Mouse (Mus musculus): ENCODE results near the gene Rnf185. TPM values are rescaled to one million over a fixed set of nuclear protein-coding genes. Genes with fewer than 3 reads are reported as not detected.

Rnf185 gene
- polyA plus RNA-seq, 1 experiment, result not detected

DNA sequence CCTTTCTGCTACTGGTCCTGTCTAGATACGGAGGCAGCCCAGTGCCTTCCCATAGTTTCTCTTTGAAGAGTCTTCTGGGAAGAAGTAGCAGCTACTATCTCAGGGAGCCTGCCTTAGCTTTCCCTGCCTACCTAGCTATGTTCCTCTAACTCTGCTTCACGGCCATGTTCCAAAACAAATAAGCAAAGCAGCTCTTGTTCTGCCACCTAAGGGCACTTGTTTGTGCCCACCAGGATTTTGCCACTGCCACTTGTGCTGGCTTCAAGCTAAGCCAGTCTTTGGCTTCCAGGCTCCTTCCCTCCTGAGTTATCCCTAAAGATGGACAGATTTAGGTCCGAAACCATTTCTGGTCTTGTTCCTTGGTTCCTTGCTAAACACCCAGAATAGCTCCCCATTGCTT lies 40.1 kb downstream of the Rnf185 start:
- H3K4me1 ChIP-seq (ENCODE audit: control insufficient read depth, insufficient read depth, low read length), result peaks cover 6% of the 10 kb centered on the region
- H3K27ac ChIP-seq (ENCODE audit: insufficient read depth, low read depth, low read length), result no peak overlapping the region
- 87% methylated on average over 3 of the region's 3 CpGs for WGBS
- TF ChIP-seq CTCF (IDR thresholded peaks at IDR 0.05; ENCODE audit: insufficient read depth, low read depth, low read length), result no peak
- TF ChIP-seq POLR2A (IDR thresholded peaks at IDR 0.05; ENCODE audit: insufficient read depth, low read depth, low read length), result no peak
- no peak overlapping the region for H3K4me3 ChIP-seq (ENCODE audit: insufficient read depth, low read depth, low read length)

DNA sequence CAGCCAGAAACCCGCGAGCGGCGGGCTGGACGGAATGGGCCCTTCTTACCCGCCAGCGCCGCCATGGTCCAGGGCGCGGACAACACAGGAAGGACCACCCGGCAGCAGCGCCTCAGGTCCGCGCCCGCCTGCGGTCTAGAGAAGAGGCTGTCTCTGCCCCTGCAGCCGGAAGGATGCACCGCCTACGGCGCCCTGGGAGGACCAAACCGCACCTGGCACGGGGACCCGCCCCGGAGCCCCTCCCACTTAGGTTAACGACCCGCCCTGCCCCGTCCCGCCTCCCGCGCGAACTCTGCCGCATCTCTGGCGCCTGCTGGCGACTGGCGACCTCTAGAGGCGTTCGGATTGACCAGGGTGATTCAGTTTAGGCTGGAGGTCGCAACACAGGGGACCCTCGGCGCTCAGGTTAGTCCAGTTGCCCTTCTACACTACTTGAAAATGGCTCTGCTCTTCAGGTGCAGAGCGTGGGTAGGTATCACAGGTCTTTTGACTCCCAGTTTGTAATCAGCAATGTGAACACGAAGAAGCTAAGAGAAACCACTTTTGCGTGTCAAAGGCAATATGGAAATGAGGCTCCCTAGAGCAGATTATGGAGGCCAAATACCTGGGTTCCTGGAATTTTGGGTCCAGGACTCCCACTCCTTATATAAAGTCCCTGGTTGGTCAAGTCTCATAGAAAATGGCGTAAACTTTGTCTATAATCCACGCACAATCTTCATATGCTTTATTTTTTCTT lies 43.0 kb downstream of the Rnf185 start, which contains the start of gene Limk2:
Gene Limk2 (minus strand): TSS at position 193 of the 736 bp plus-strand sequence.
- H3K4me1 ChIP-seq (ENCODE audit: control insufficient read depth, insufficient read depth, low read length), result peaks cover 6% of the 10 kb centered on the region
- H3K4me3 ChIP-seq (ENCODE audit: insufficient read depth, low read depth, low read length), result peak within 1 kb of the TSS; percentile 90
- TF ChIP-seq POLR2A (IDR thresholded peaks at IDR 0.05; ENCODE audit: insufficient read depth, low read depth, low read length) (0 out of 2 replicates have a peak, but pooled peaks have one; percentile 13), CTCF (IDR thresholded peaks at IDR 0.05; ENCODE audit: insufficient read depth, low read depth, low read length) (peak; percentile 91)
- H3K27ac ChIP-seq (ENCODE audit: insufficient read depth, low read depth, low read length), result peak within 1 kb of the TSS; percentile 45
- 3% methylated on average over 45 of the region's 45 CpGs for WGBS

DNA sequence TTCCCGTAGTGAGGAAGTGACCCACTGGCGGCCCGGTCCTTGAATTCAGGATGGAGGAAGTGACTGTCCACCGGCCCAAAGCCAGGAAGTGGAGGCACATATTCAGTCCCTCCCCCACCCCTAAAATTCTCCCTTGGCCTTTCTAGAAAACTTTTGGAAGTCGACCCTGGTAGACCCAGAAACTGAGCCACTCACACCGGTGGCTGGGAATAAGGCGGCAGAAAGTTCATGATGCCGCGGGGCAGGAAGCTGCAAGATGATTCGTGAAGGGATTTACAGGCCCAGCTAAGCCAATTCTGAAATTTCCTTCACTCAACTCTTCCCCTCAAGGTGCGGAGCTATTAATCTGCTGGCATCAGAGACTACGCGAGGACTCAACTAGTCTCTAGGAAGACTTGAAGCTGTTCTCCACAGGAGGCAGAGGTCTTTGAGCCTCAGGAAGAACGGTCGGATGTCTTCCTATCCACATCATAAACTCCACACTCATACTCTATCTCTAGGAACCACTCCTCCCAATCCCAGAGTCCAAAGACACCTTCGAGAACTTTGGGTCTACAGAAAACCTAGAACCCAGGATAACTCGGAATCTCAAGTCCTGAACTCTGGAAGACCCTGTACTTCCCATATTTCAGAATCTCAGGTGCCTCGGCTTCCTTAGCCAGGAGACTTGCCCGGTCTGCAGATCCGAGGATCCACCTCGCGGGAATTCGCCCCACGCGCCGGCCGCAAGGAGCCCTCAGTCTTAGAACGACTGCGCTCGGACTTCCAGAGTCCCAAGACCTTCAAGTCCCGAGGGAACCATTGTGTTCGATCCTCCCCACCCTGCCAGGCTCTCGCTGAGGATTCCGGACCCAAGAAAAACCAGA lies 43.8 kb downstream of the Rnf185 start:
- H3K4me3 ChIP-seq (ENCODE audit: insufficient read depth, low read depth, low read length), result peak overlapping the region; percentile 90
- peaks cover 6% of the 10 kb centered on the region for H3K4me1 ChIP-seq (ENCODE audit: control insufficient read depth, insufficient read depth, low read length)
- peak overlapping the region; percentile 19; the same call in 1 of the 2 replicates for H3K27ac ChIP-seq (ENCODE audit: insufficient read depth, low read depth, low read length)
- WGBS, result 11% methylated on average over 34 of the region's 34 CpGs
- TF ChIP-seq POLR2A (IDR thresholded peaks at IDR 0.05; ENCODE audit: insufficient read depth, low read depth, low read length) (no peak), CTCF (IDR thresholded peaks at IDR 0.05; ENCODE audit: insufficient read depth, low read depth, low read length) (no peak)

DNA sequence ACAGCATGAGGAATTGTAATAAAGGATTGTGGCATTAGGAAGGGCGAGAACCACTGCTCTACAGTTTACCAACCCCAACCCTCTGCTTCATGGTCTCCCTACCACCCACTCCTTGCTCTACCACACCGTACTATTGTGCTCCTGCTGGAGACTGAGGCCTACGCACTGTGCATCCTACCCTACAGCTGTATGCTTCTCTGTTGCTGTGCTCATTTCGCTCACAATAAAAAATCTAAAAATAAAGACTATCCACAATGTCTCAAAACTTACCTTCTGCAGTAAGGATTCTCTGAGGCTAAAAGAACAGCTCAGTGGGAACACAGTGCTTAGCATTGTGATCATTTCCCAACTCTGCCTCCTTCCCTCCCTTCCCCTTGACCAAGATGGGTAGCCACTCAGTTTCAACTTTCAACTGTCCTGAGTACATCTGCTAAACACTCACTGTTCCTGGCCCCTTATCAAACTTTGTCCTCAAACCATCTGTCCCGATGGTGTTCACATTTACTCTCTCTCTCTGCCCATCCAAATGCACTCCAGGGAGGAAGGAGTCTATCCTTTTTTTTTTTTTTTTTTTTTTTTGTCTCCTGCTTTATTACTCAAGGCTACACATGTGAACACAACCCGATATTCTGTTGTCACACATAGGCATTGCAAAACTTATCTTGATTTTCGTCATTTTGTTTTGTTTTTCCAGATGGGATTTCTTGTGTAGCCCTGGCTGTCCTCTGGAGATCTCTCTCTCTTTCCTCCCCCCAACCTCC lies 47.7 kb downstream of the Rnf185 start:
- TF ChIP-seq POLR2A (IDR thresholded peaks at IDR 0.05; ENCODE audit: insufficient read depth, low read depth, low read length) (no peak), CTCF (IDR thresholded peaks at IDR 0.05; ENCODE audit: insufficient read depth, low read depth, low read length) (no peak)
- peak overlapping the region; percentile 76; the same call in 1 of the 2 replicates for H3K27ac ChIP-seq (ENCODE audit: insufficient read depth, low read depth, low read length)
- no peak overlapping the region for H3K4me3 ChIP-seq (ENCODE audit: insufficient read depth, low read depth, low read length)
- H3K4me1 ChIP-seq (ENCODE audit: control insufficient read depth, insufficient read depth, low read length), result peaks cover 9% of the 10 kb centered on the region
- WGBS, result 63% methylated on average over 7 of the region's 7 CpGs

DNA sequence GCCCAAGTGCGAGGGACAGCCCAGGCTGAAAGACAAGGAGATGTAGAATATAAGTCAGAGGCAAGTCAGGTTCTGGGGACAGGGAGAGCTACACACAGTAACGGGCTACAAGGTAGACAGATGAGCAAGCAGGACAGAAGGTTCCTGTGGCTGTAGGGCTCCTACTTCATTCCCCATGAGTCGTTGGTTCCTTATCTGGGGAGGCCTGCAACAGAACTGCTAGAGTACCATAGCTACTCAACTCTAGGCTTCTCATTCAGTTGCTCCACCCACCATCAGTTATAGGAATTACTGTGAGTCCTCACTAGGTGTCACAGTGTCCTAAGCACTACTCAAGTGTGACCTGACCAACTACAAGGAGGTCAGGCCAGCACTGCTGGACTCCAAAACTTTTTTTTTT lies 49.1 kb downstream of the Rnf185 start:
- peaks cover 5% of the 10 kb centered on the region; the same call in 1 of the 2 replicates for H3K4me1 ChIP-seq (ENCODE audit: control insufficient read depth, insufficient read depth, low read length)
- H3K4me3 ChIP-seq (ENCODE audit: insufficient read depth, low read depth, low read length), result no peak overlapping the region
- WGBS, result 88% methylated on average over 3 of the region's 3 CpGs
- H3K27ac ChIP-seq (ENCODE audit: insufficient read depth, low read depth, low read length), result no peak overlapping the region
- TF ChIP-seq POLR2A (IDR thresholded peaks at IDR 0.05; ENCODE audit: insufficient read depth, low read depth, low read length), result no peak
- TF ChIP-seq CTCF (IDR thresholded peaks at IDR 0.05; ENCODE audit: insufficient read depth, low read depth, low read length), result no peak

DNA sequence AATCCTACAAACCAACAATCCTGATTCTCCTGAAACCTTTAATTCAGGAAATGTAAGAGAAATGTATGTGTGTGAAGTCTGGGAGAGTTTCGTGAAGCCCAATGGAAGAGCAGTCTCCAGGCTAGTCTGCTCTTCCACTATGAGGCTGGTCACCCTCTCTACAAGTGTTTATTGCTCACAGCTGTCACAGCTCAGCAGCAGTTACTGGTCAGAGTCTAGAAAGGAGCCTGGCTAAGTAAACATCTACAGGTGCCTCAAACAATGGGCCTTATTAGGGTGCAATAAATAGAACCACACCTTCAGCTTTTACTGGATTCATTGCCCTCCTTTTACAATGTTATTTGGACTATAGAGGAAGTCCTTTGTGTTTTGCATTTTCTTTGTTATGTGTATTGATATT lies 53.8 kb downstream of the Rnf185 start:
- Histone ChIP-seq H3K4me1 (ENCODE audit: control insufficient read depth, insufficient read depth, low read length) (peaks cover 15% of the 10 kb centered on the region), H3K27ac (ENCODE audit: insufficient read depth, low read depth, low read length) (no peak overlapping the region; the same call in 1 of the 2 replicates), H3K4me3 (ENCODE audit: insufficient read depth, low read depth, low read length) (no peak overlapping the region)
- TF ChIP-seq POLR2A (IDR thresholded peaks at IDR 0.05; ENCODE audit: insufficient read depth, low read depth, low read length), result no peak
- no peak for TF ChIP-seq CTCF (IDR thresholded peaks at IDR 0.05; ENCODE audit: insufficient read depth, low read depth, low read length)
- 84% methylated on average over 1 of the region's 1 CpGs for WGBS

DNA sequence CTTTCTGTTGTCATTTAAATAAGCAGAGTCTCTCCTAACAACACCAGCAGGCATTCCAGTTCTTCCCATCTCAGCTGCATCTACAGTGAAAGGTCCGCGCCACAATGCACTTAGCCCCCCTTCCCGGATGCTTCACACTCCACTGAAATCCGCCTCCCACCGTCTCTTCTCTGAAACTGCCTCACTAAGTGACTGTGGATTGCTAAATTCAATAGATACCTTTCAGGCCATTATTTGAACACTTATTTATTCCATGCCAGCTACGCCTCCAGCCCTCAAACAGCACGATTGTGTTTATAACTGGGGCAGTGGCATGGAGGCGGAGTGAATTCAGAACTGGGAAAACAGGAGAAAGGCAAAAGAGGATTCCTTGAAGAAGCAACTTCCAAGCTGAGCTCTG lies 55.6 kb downstream of the Rnf185 start:
- TF ChIP-seq CTCF (IDR thresholded peaks at IDR 0.05; ENCODE audit: insufficient read depth, low read depth, low read length) (no peak), POLR2A (IDR thresholded peaks at IDR 0.05; ENCODE audit: insufficient read depth, low read depth, low read length) (no peak)
- peak overlapping the region; percentile 91 for H3K27ac ChIP-seq (ENCODE audit: insufficient read depth, low read depth, low read length)
- no peak overlapping the region for H3K4me3 ChIP-seq (ENCODE audit: insufficient read depth, low read depth, low read length)

DNA sequence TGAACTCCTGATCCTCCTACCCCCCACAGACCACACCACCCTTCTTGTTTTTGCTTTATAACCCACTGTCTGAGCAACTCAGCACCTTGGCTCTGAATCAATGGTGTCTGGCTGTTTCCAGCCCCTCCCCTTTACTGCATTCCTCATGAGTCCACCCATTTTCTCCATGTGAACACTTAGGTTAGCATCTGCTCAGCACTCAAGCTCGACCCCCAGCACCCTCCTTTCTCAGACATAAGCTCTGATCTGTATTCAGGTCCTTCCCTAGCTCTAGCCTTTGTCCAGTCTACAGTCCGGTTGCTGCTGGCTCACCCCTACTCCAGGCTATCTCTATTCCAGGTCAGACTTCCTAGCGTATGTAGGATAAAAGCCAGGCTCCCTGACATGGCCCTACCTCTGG lies 56.1 kb downstream of the Rnf185 start:
- no peak overlapping the region for H3K4me3 ChIP-seq (ENCODE audit: insufficient read depth, low read depth, low read length)
- peaks cover 23% of the 10 kb centered on the region for H3K4me1 ChIP-seq (ENCODE audit: control insufficient read depth, insufficient read depth, low read length)
- peak overlapping the region; percentile 91 for H3K27ac ChIP-seq (ENCODE audit: insufficient read depth, low read depth, low read length)
- WGBS, result 22% methylated on average over 3 of the region's 3 CpGs
- TF ChIP-seq POLR2A (IDR thresholded peaks at IDR 0.05; ENCODE audit: insufficient read depth, low read depth, low read length) (no peak), CTCF (IDR thresholded peaks at IDR 0.05; ENCODE audit: insufficient read depth, low read depth, low read length) (no peak)

More for the DNA sequence above, 55.6 kb downstream of the Rnf185 start:
- 12% methylated on average over 8 of the region's 8 CpGs for WGBS
- peaks cover 23% of the 10 kb centered on the region for H3K4me1 ChIP-seq (ENCODE audit: control insufficient read depth, insufficient read depth, low read length)
